Mouse (Mus musculus) forebrain, embryonic 16.5 days (tissue): ENCODE measurements at regions not wholly inside any gene's neighbourhood (a gene's known extent, or its start where the extent isn't known, plus 50 kb on each side); places are given as distances from the start of the nearest gene placed in this dataset.

Experiments used
- ATAC-seq: fragments of 200-750 bp; cut with Nextera tagmentation; 2 replicates; pipeline ENCODE4 v1.8.0; 2017; ENCODE audit warnings: mild to moderate bottlenecking, moderate library complexity
- H3K27ac ChIP-seq: fragments of 300-500 bp; sonication (generic); 2 replicates; pipeline ENCODE4 v1.5.1; 2014; ENCODE audit warnings: low read length, control low read depth
- H3K27me3 ChIP-seq: fragments of 300-500 bp; sonication (generic); replicated peaks from 2 replicates; pipeline ENCODE4 v1.6.1; 2014; ENCODE audit warnings: low read length; ENCODE audit not compliant: control insufficient read depth, insufficient read depth
- H3K36me3 ChIP-seq: fragments of 300-500 bp; sonication (generic); 2 replicates; pipeline ENCODE4 v1.6.1; 2014; ENCODE audit not compliant: control insufficient read depth, insufficient read depth
- H3K4me1 ChIP-seq: fragments of 300-500 bp; sonication (generic); replicated peaks from 2 replicates; pipeline ENCODE4 v1.6.1; 2014; ENCODE audit warnings: low read length; ENCODE audit not compliant: control insufficient read depth, insufficient read depth
- H3K4me2 ChIP-seq: fragments of 300-500 bp; sonication (generic); 2 replicates; pipeline ENCODE4 v1.6.1; 2014; ENCODE audit warnings: mild to moderate bottlenecking, low read length, control low read depth
- H3K4me3 ChIP-seq: fragments of 300-500 bp; sonication (generic); replicated peaks from 2 replicates; pipeline ENCODE4 v1.5.1; 2014; ENCODE audit warnings: mild to moderate bottlenecking, low read length, control low read depth
- H3K9ac ChIP-seq: fragments of 300-500 bp; sonication (generic); replicated peaks from 2 replicates; pipeline ENCODE4 v1.6.1; 2014; ENCODE audit warnings: low read depth, low read length, control low read depth
- H3K9me3 ChIP-seq: fragments of 300-500 bp; sonication (generic); 2 replicates; pipeline ENCODE4 v1.6.1; 2016; ENCODE audit warnings: low read length; ENCODE audit not compliant: control insufficient read depth
- WGBS: fragments of 180-500 bp; shearing (Covaris S2); extraction: QIAGEN DNeasy Blood & Tissue Kit; methylation state at CpG from one replicate; pipeline ENCODE4 v1.1.7; 2014; 5-methylcytosine and 5-hydroxymethylcytosine counted together

DNA sequence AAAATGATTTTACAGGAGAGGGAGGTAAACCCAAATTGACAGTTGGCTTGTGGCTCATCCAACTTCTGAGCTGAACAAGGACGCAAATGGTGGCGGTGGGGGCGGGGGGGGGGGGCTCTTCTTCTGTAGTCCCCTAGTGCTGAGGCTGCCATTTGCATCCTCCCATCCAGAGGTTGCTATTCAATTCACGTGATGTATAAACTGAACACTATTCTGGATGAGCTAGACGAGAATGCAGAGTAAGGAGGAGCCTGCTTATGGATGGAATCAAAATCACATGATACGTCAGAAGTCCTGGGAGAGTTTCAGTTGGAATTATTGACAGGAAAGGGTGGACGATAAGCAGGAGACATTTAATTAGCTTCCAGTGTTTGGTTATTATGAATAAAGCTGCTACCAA lies 67.3 kb upstream of the Gli3 start:
- Histone ChIP-seq H3K9me3 (no peaks in the 10 kb centered on the region), H3K27me3 (no peaks in the 10 kb centered on the region), H3K9ac (no peak overlapping the region), H3K27ac (no peak overlapping the region), H3K4me3 (no peak overlapping the region), H3K4me2 (no peak overlapping the region), H3K36me3 (no peaks in the 10 kb centered on the region), H3K4me1 (no peaks in the 10 kb centered on the region)
- ATAC-seq: peak; percentile 65; the same call in 1 of the 2 replicates
- 13% methylated on average over 7 of the region's 7 CpGs for WGBS

DNA sequence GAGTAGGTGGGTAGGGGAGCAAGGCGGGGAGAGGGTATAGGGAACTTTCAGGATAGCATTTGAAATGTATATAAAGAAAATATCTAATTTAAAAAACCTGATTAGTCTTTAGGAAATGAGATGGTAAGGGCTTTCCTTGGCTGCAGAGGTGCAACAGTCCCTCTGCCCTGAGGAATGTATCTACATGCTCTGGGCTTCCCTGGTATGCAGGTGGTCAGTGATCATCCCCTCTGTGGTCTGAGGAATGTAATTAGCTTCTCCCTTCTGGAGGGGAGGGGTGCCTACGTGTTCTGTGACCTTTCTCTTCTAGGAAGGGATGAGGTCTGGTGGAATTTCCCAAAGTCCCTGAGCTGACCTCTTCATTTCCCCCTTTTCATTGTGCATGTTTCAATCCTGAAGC lies 64.4 kb upstream of the Gli3 start:
- Histone ChIP-seq H3K27me3 (no peaks in the 10 kb centered on the region), H3K36me3 (no peaks in the 10 kb centered on the region), H3K4me3 (no peak overlapping the region), H3K4me2 (no peak overlapping the region), H3K4me1 (no peaks in the 10 kb centered on the region), H3K27ac (no peak overlapping the region), H3K9me3 (no peaks in the 10 kb centered on the region), H3K9ac (no peak overlapping the region)
- 71% methylated on average over 2 of the region's 2 CpGs for WGBS
- ATAC-seq: no peak
